Mouse (Mus musculus): Measurements from ENCODE around the gene Ccser1. TPM values are rescaled to one million over a fixed set of nuclear protein-coding genes. Genes with fewer than 3 reads are reported as not detected.

The Ccser1 gene
- polyA plus RNA-seq, 1 experiment, result 12.7 TPM

DNA sequence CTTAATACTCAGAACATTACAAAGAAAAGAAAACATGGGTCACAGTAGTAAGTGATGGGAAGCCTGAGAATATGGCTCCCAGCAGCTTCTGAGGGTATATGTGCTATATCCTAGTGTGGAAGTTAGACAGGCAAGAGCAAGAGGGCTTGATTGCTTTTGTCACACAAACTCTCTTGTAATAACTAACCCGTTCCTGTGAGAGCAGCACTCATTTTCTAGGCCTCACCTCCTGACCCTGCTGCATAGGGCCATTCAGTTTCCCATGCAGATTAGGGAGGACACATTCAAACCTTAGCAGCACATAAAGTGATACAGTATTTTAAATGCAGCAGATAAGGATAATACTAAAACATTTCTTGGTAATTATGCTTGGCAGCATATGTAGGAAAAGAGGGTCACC, 25.9 kb downstream of the Ccser1 start:
- Histone ChIP-seq H3K27me3 (ENCODE audit: control insufficient read depth, insufficient read depth, low read length) (no peaks in the 10 kb centered on the region), H3K4me3 (replicated peaks; ENCODE audit: insufficient read depth, low read depth, low read length) (no peak overlapping the region), H3K27ac (ENCODE audit: insufficient read depth, low read length) (no peak overlapping the region), H3K4me1 (ENCODE audit: control insufficient read depth, insufficient read depth, low read length) (no peaks in the 10 kb centered on the region)
- 53% methylated on average over 1 of the region's 1 CpGs for WGBS
- TF ChIP-seq CTCF (IDR thresholded peaks at IDR 0.05; ENCODE audit: borderline replicate concordance, insufficient read depth, low read depth, low read length) (no peak), POLR2A (IDR thresholded peaks at IDR 0.05; ENCODE audit: borderline replicate concordance, insufficient read depth, low read length) (no peak)
- no peak for DNase-seq

- 91% methylated on average over 2 of the region's 2 CpGs for WGBS
- Histone ChIP-seq H3K4me3 (replicated peaks; ENCODE audit: insufficient read depth, low read depth, low read length) (no peak overlapping the region), H3K27me3 (ENCODE audit: control insufficient read depth, insufficient read depth, low read length) (no peaks in the 10 kb centered on the region), H3K27ac (ENCODE audit: insufficient read depth, low read length) (no peak overlapping the region), H3K4me1 (ENCODE audit: control insufficient read depth, insufficient read depth, low read length) (no peaks in the 10 kb centered on the region)
- no peak for TF ChIP-seq CTCF (IDR thresholded peaks at IDR 0.05; ENCODE audit: borderline replicate concordance, insufficient read depth, low read depth, low read length)
- TF ChIP-seq POLR2A (IDR thresholded peaks at IDR 0.05; ENCODE audit: borderline replicate concordance, insufficient read depth, low read length), result no peak
- DNase-seq, result no peak
These were observed 26.5 kb downstream of the Ccser1 start for GRCm38 (mm10) chr6:61206619-61207018.

DNA sequence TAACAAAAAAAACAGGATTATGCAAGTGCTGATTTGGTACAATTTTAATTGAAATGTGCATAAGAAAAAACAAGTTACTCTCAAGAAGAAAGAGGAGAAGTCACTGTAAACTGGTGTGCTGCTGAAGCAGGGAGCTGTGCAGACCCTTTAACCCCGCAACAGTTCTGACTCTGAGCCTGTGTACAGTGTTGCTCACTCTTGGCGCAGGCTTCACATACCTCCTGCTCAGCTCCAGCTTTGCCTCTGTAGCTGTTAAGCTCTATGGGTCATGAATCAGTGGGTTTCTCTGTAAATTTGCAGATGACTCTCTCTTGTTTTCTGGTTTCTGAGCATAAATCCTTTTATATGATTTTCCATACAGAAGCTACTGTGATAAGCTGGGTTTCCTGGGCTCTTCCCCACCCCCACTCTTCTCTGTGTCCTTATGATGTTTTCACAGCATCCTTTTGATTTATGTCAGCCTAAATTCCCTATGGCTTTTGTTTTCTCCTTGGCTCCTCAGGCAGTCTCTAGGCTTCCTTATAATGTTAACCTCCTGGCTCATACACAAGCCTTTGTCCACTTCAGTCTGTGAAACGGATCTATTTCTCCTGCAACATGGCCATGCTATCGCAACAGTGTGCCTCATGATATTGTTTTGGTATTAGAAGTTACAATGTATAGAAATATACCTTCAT, 30.1 kb downstream of the Ccser1 start:
- no peak overlapping the region for H3K27ac ChIP-seq (ENCODE audit: insufficient read depth, low read length)
- H3K4me3 ChIP-seq (replicated peaks; ENCODE audit: insufficient read depth, low read depth, low read length), result no peak overlapping the region
- TF ChIP-seq POLR2A (IDR thresholded peaks at IDR 0.05; ENCODE audit: borderline replicate concordance, insufficient read depth, low read length) (no peak), CTCF (IDR thresholded peaks at IDR 0.05; ENCODE audit: borderline replicate concordance, insufficient read depth, low read depth, low read length) (no peak)
- WGBS, result 82% methylated on average over 4 of the region's 4 CpGs
- DNase-seq, result no peak
- no peaks in the 10 kb centered on the region for H3K4me1 ChIP-seq (ENCODE audit: control insufficient read depth, insufficient read depth, low read length)
- H3K27me3 ChIP-seq (ENCODE audit: control insufficient read depth, insufficient read depth, low read length), result no peaks in the 10 kb centered on the region

DNA sequence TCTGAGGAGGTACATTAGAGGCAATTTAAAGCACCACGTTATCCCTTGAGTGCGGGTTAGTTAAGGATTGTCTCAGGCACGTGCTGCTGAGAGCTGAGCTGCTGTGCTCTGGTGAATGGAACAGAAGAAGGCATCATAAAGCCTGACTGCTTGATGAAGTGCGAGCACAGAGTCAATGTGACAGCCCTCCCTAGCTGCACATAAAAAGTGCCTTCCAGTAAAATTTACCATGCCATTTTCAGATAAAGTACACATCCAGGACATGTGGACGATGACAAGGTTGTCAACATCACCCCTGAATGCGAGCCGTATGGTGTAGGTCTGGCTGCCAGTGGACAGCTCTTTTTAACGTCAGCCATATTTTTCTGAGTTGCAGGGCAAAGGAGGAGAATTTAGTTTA, 35.6 kb downstream of the Ccser1 start:
- 71% methylated on average over 8 of the region's 8 CpGs for WGBS
- DNase-seq, result no peak
- H3K27ac ChIP-seq (ENCODE audit: insufficient read depth, low read length), result no peak overlapping the region
- no peaks in the 10 kb centered on the region; the same call in 1 of the 2 replicates for H3K4me1 ChIP-seq (ENCODE audit: control insufficient read depth, insufficient read depth, low read length)
- no peaks in the 10 kb centered on the region for H3K27me3 ChIP-seq (ENCODE audit: control insufficient read depth, insufficient read depth, low read length)
- H3K4me3 ChIP-seq (replicated peaks; ENCODE audit: insufficient read depth, low read depth, low read length), result no peak overlapping the region
- no peak for TF ChIP-seq CTCF (IDR thresholded peaks at IDR 0.05; ENCODE audit: borderline replicate concordance, insufficient read depth, low read depth, low read length)
- no peak for TF ChIP-seq POLR2A (IDR thresholded peaks at IDR 0.05; ENCODE audit: borderline replicate concordance, insufficient read depth, low read length)

DNA sequence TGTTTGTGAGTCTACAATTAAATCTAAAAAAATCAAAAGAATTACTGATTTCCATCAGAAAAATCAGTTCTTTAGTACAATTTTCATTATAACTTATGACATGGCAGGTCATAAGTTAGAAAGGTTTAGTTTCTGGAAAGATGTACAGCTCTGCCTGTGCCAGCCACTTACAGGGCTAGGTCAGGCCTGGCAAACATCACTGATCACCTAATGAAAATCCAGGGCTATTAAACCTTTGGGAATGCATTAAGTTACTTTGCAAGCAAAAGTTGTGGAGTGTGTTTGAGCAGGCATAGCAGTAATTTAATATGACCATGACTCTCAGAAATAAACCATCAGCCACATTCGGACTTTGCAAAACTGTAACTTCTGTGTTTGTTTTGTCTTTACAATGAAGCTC, 36.4 kb downstream of the Ccser1 start:
- H3K27ac ChIP-seq (ENCODE audit: insufficient read depth, low read length), result no peak overlapping the region
- no peaks in the 10 kb centered on the region; the same call in 1 of the 2 replicates for H3K4me1 ChIP-seq (ENCODE audit: control insufficient read depth, insufficient read depth, low read length)
- H3K27me3 ChIP-seq (ENCODE audit: control insufficient read depth, insufficient read depth, low read length), result no peaks in the 10 kb centered on the region
- TF ChIP-seq POLR2A (IDR thresholded peaks at IDR 0.05; ENCODE audit: borderline replicate concordance, insufficient read depth, low read length) (no peak), CTCF (IDR thresholded peaks at IDR 0.05; ENCODE audit: borderline replicate concordance, insufficient read depth, low read depth, low read length) (no peak)
- 96% methylated on average over 1 of the region's 1 CpGs for WGBS
- no peak for DNase-seq
- no peak overlapping the region for H3K4me3 ChIP-seq (replicated peaks; ENCODE audit: insufficient read depth, low read depth, low read length)

DNA sequence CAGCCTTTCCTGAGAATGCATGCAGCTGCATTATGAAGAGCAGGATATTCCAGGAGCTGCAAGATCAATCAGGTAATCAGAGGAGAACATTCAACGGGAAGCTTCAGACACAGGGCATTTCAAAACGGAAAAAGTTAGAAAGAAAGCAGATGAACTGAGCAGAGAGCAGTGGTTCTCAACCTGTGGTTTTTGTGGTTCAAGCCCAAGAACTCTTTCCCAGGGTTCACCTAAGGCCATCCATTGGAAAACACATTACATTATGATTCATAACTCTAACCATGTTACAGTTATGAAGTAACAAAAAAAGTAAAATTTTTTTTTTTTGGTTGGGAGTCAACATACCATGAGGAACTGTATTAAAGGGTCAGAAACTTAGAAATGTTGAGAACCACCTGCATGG, 37.6 kb downstream of the Ccser1 start:
- Histone ChIP-seq H3K27me3 (ENCODE audit: control insufficient read depth, insufficient read depth, low read length) (no peaks in the 10 kb centered on the region), H3K27ac (ENCODE audit: insufficient read depth, low read length) (no peak overlapping the region), H3K4me3 (replicated peaks; ENCODE audit: insufficient read depth, low read depth, low read length) (no peak overlapping the region), H3K4me1 (ENCODE audit: control insufficient read depth, insufficient read depth, low read length) (no peaks in the 10 kb centered on the region; the same call in 1 of the 2 replicates)
- TF ChIP-seq CTCF (IDR thresholded peaks at IDR 0.05; ENCODE audit: borderline replicate concordance, insufficient read depth, low read depth, low read length) (no peak), POLR2A (IDR thresholded peaks at IDR 0.05; ENCODE audit: borderline replicate concordance, insufficient read depth, low read length) (no peak)
- WGBS, result 91% methylated on average over 2 of the region's 2 CpGs
- DNase-seq, result no peak

GRCm38 (mm10) chr6:61223563-61223962, 43.4 kb downstream of the Ccser1 start:
- Histone ChIP-seq H3K27ac (ENCODE audit: insufficient read depth, low read length) (no peak overlapping the region), H3K4me3 (replicated peaks; ENCODE audit: insufficient read depth, low read depth, low read length) (no peak overlapping the region), H3K27me3 (ENCODE audit: control insufficient read depth, insufficient read depth, low read length) (no peaks in the 10 kb centered on the region), H3K4me1 (ENCODE audit: control insufficient read depth, insufficient read depth, low read length) (no peaks in the 10 kb centered on the region)
- WGBS, result 35% methylated on average over 2 of the region's 2 CpGs
- no peak for DNase-seq
- no peak for TF ChIP-seq CTCF (IDR thresholded peaks at IDR 0.05; ENCODE audit: borderline replicate concordance, insufficient read depth, low read depth, low read length)
- no peak for TF ChIP-seq POLR2A (IDR thresholded peaks at IDR 0.05; ENCODE audit: borderline replicate concordance, insufficient read depth, low read length)

DNA sequence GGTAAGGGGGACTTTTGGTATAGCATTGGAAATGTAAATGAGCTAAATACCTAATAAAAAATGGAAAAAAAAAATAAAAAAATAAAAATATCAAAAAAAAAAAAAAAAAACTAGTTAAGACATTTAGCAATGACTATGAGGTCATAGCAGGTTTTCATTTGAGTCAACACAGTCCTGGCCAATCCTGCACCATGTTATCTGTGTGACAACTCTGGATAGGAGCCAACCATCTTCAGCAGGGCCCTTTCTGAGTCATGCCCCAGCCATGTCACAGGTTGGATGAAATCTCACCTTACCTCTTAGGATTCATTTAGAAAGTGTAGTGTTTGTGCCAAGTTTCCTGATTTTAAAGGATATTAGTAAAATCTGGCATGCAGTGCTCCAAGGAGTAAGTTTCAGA, 45.2 kb downstream of the Ccser1 start:
- Histone ChIP-seq H3K27me3 (ENCODE audit: control insufficient read depth, insufficient read depth, low read length) (no peaks in the 10 kb centered on the region), H3K27ac (ENCODE audit: insufficient read depth, low read length) (no peak overlapping the region), H3K4me1 (ENCODE audit: control insufficient read depth, insufficient read depth, low read length) (no peaks in the 10 kb centered on the region), H3K4me3 (replicated peaks; ENCODE audit: insufficient read depth, low read depth, low read length) (no peak overlapping the region)
- peak in 1 of 2 experiments; percentile 15 for DNase-seq
- TF ChIP-seq CTCF (IDR thresholded peaks at IDR 0.05; ENCODE audit: borderline replicate concordance, insufficient read depth, low read depth, low read length) (no peak), POLR2A (IDR thresholded peaks at IDR 0.05; ENCODE audit: borderline replicate concordance, insufficient read depth, low read length) (no peak)

All from cerebellum, adult 2 months (tissue).